7 mouse cellular contexts compared by ENCODE assay signal in the genomic region with DNA sequence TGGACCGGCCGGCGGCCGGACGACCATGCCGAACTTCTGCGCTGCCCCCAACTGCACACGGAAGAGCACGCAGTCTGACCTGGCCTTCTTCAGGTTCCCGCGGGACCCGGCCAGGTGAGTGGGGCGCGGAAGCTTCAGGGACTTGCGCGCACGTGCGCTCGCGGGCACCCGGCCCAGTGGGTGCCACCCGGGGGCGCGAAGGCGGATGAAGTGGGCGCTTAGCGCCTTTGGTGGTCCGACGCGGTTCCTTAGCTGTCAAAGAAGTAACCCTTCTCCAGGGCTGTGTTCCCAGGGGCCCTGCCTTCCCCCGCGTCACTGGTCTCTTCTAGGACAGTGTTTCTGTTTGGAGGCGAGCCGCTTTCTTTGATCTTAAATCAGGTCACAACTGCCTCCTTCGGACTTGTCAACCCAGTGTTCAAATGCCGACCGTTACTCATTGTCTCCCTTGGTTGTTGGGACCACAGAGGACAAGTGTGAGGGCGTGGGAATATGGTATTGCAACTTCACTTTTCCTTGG. TPM values are rescaled to one million over a fixed set of nuclear protein-coding genes. Genes with fewer than 3 reads are reported as not detected.
A peak's percentile ranks its signal among the peaks of the same experiment; 100 is the strongest.
DNase-seq lines count a peak whose midpoint lies in the region; ATAC-seq and TF ChIP-seq lines count a peak whose summit lies in the region.

No protein-coding gene starts in this region.

- H3K9me3 ChIP-seq in MEL (replicated peaks; ENCODE audit: insufficient read depth, low read length), result no peaks in the 10 kb centered on the region
- H3K9me3 ChIP-seq in kidney, embryonic 16.5 days (ENCODE audit: low read length), result no peaks in the 10 kb centered on the region

- TF ChIP-seq POLR2A in MEL (IDR thresholded peaks at IDR 0.05; ENCODE audit: control insufficient read depth in 1 of 2, insufficient read depth in 1 of 2, low read depth in 1 of 2, low read length in 2 of 2, poor library complexity in 1 of 2), result no peak

- TF ChIP-seq EP300 in MEL (IDR thresholded peaks at IDR 0.05; ENCODE audit: low read depth in 1 of 2, low read length in 2 of 2), result no peak

- peaks cover 6 to 23% of the 10 kb centered on the region in 2 experiments; a peak in 3 of 4 replicates for H3K36me3 ChIP-seq in MEL (ENCODE audit: control insufficient read depth in 1 of 2, insufficient read depth in 2 of 2, low read length in 2 of 2)
- no peaks in the 10 kb centered on the region for H3K36me3 ChIP-seq in kidney, embryonic 16.5 days (ENCODE audit: insufficient read depth, low read length)

- H3K27ac ChIP-seq in MEL (ENCODE audit: control insufficient read depth, low read depth, low read length), result peak overlapping the region; percentile 6
- H3K27ac ChIP-seq in kidney, embryonic 16.5 days (ENCODE audit: low read length), result peak overlapping the region; percentile 97

- no peak for TF ChIP-seq CTCF in MEL (IDR thresholded peaks at IDR 0.05 in 2 of 3, conservative IDR thresholded peaks at IDR 0.05 in 1 of 3; ENCODE audit: control insufficient read depth in 1 of 3, insufficient read depth in 1 of 3, low read depth in 2 of 3, low read length in 3 of 3, poor library complexity in 1 of 3, severe bottlenecking in 1 of 3)

- peak overlapping the region; percentile 69 for H3K4me2 ChIP-seq in kidney, embryonic 16.5 days (replicated peaks; ENCODE audit: low read depth, low read length)

- H3K4me3 ChIP-seq in MEL (ENCODE audit: control insufficient read depth in 1 of 2, insufficient read depth in 1 of 2, low read depth in 2 of 2, low read length in 2 of 2), result peak overlapping the region; percentile 99
- peak overlapping the region; percentile 89 for H3K4me3 ChIP-seq in kidney, embryonic 16.5 days (ENCODE audit: low read length)

- peaks cover 38% of the 10 kb centered on the region for H3K79me2 ChIP-seq in MEL (ENCODE audit: control insufficient read depth, insufficient read depth, low read length, poor library complexity)

- no peak for TF ChIP-seq RAD21 in MEL (IDR thresholded peaks at IDR 0.05; ENCODE audit: low read depth, low read length)

- H3K9ac ChIP-seq in MEL (ENCODE audit: control insufficient read depth, low read depth, low read length, poor library complexity, severe bottlenecking), result peak overlapping the region; percentile 76
- peak overlapping the region; percentile 87 for H3K9ac ChIP-seq in kidney, embryonic 16.5 days (replicated peaks; ENCODE audit: low read length)

- DNase-seq in CD4-positive, CD25-positive, alpha-beta regulatory T cell, adult 2 months (ENCODE audit: low read depth, low spot score), result peak; percentile 68
- peak; percentile 62 for DNase-seq in MEL (ENCODE audit: low read depth, low spot score)
- peak; percentile 62 to 64 for DNase-seq in cerebellum, postnatal 14 days
- peak; percentile 33 for DNase-seq in gastrocnemius, postnatal 10 days
- DNase-seq in mesoderm, embryonic 11.5 days (ENCODE audit: low read depth, low spot score), result peak; percentile 44
- peak; percentile 38 to 75 for DNase-seq in spleen, postnatal 4 days (ENCODE audit: low spot score in 2 of 2)

- H3K27me3 ChIP-seq in MEL (ENCODE audit: control insufficient read depth in 1 of 2, insufficient read depth in 2 of 2, low read length in 2 of 2), result no peaks in the 10 kb centered on the region
- no peaks in the 10 kb centered on the region for H3K27me3 ChIP-seq in kidney, embryonic 16.5 days (ENCODE audit: insufficient read depth, low read length)

- peaks cover 3 to 4% of the 10 kb centered on the region in 2 experiments for H3K4me1 ChIP-seq in MEL (ENCODE audit: control insufficient read depth in 1 of 2, insufficient read depth in 2 of 2, low read length in 2 of 2)
- peaks cover 21% of the 10 kb centered on the region for H3K4me1 ChIP-seq in kidney, embryonic 16.5 days (ENCODE audit: insufficient read depth, low read length)

- under 1% methylated on average over 38 of the region's 38 CpGs for WGBS in kidney, embryonic 16.5 days

- peak; percentile 18; the same call in 1 of the 2 replicates for ATAC-seq in kidney, embryonic 16.5 days (ENCODE audit: low FRiP score, low TSS enrichment)

TF ChIP-seq in MEL, 35 proteins besides CTCF, POLR2A, EP300 and RAD21:
- peak; percentile 20; the same call in 1 of the 2 replicates for TF ChIP-seq HCFC1 (IDR thresholded peaks at IDR 0.05; ENCODE audit: low read depth, low read length)
- no peak for TF ChIP-seq USF1 (IDR thresholded peaks at IDR 0.05; ENCODE audit: low read depth, low read length)
- no peak for TF ChIP-seq ZMIZ1 (IDR thresholded peaks at IDR 0.05; ENCODE audit: low read depth, low read length)
- TF ChIP-seq ETS1 (IDR thresholded peaks at IDR 0.05; ENCODE audit: low read depth, low read length), result no peak
- TF ChIP-seq E2F4 (IDR thresholded peaks at IDR 0.05; ENCODE audit: borderline replicate concordance, low read depth, low read length), result no peak
- TF ChIP-seq MYC (IDR thresholded peaks at IDR 0.05; ENCODE audit: low read depth, low read length), result 0 out of 2 replicates have a peak, but pooled peaks have one; percentile 51
- no peak for TF ChIP-seq UBTF (IDR thresholded peaks at IDR 0.05; ENCODE audit: borderline replicate concordance, insufficient read depth, low read depth, low read length)
- TF ChIP-seq CHD2 (IDR thresholded peaks at IDR 0.05; ENCODE audit: low read length), result no peak
- no peak for TF ChIP-seq RCOR1 (IDR thresholded peaks at IDR 0.05; ENCODE audit: low read depth, low read length)
- TF ChIP-seq MYB (IDR thresholded peaks at IDR 0.05; ENCODE audit: low read depth, low read length), result no peak
- no peak for TF ChIP-seq ELF1 (IDR thresholded peaks at IDR 0.05; ENCODE audit: low read depth, low read length)
- no peak for TF ChIP-seq TAL1 (IDR thresholded peaks at IDR 0.05; ENCODE audit: low read length)
- TF ChIP-seq MAX (IDR thresholded peaks at IDR 0.05; ENCODE audit: low read length), result peak; percentile 85
- peak; percentile 61; the same call in 1 of the 2 replicates for TF ChIP-seq CHD1 (IDR thresholded peaks at IDR 0.05; ENCODE audit: low read depth, low read length)
- no peak for TF ChIP-seq NRF1 (IDR thresholded peaks at IDR 0.05; ENCODE audit: insufficient read depth, low read depth, low read length, poor library complexity, severe bottlenecking)
- no peak for TF ChIP-seq POLR2AphosphoS5 (IDR thresholded peaks at IDR 0.05; ENCODE audit: borderline replicate concordance, low read depth, low read length)
- TF ChIP-seq KAT2A (conservative IDR thresholded peaks at IDR 0.05; ENCODE audit: low read depth, low read length), result no peak
- no peak for TF ChIP-seq POLR2AphosphoS2 (IDR thresholded peaks at IDR 0.05; ENCODE audit: low read length)
- no peak for TF ChIP-seq ZNF384 (IDR thresholded peaks at IDR 0.05; ENCODE audit: low read depth, low read length)
- no peak for TF ChIP-seq SMC3 (IDR thresholded peaks at IDR 0.05; ENCODE audit: low read depth, low read length)
- no peak for TF ChIP-seq TCF12 (IDR thresholded peaks at IDR 0.05; ENCODE audit: low read depth, low read length)
- no peak for TF ChIP-seq USF2 (IDR thresholded peaks at IDR 0.05; ENCODE audit: borderline replicate concordance in 1 of 2, insufficient read depth in 1 of 2, low read depth in 1 of 2, low read length in 2 of 2)
- TF ChIP-seq JUND (IDR thresholded peaks at IDR 0.05; ENCODE audit: low read depth, low read length), result no peak
- TF ChIP-seq NELFE (IDR thresholded peaks at IDR 0.05; ENCODE audit: low read depth, low read length), result no peak
- no peak for TF ChIP-seq ZKSCAN1 (IDR thresholded peaks at IDR 0.05; ENCODE audit: low read depth, low read length)
- 0 out of 2 replicates have a peak, but pooled peaks have one; percentile 6 for TF ChIP-seq MAZ (IDR thresholded peaks at IDR 0.05; ENCODE audit: low read depth, low read length)
- no peak for TF ChIP-seq TBP (IDR thresholded peaks at IDR 0.05; ENCODE audit: low read depth, low read length)
- no peak for TF ChIP-seq ZC3H11A (IDR thresholded peaks at IDR 0.05; ENCODE audit: low read depth, low read length)
- no peak for TF ChIP-seq GABPA (IDR thresholded peaks at IDR 0.05; ENCODE audit: low read depth, low read length)
- TF ChIP-seq MEF2A (IDR thresholded peaks at IDR 0.05; ENCODE audit: extremely low read depth, insufficient replicate concordance, low read depth, low read length, poor library complexity, severe bottlenecking), result no peak
- peak; percentile 78; the same call in 1 of the 2 replicates for TF ChIP-seq BHLHE40 (IDR thresholded peaks at IDR 0.05; ENCODE audit: borderline replicate concordance, low read depth, low read length)
- no peak for TF ChIP-seq MAFK (IDR thresholded peaks at IDR 0.05; ENCODE audit: borderline replicate concordance, low read depth, low read length)
- TF ChIP-seq MXI1 (IDR thresholded peaks at IDR 0.05; ENCODE audit: low read depth, low read length), result peak; percentile 85
- no peak for TF ChIP-seq GATA1 (IDR thresholded peaks at IDR 0.05; ENCODE audit: low read depth, low read length)
- TF ChIP-seq SIN3A (IDR thresholded peaks at IDR 0.05; ENCODE audit: low read length), result peak; percentile 75

RNA-seq across cellular contexts. Expression of a gene that starts 0.5 kb away (rescaled TPM):
- 45.0 and 52.7 TPM in 2 replicates for total RNA-seq in MEL (2012; rRNA removed)
- polyA plus RNA-seq in MEL (2012; ENCODE audit: insufficient read depth in 1 of 2, insufficient read length in 2 of 2, low read depth in 1 of 2, low replicate concordance in 2 of 2, missing spikeins in 1 of 2), result 100 to 1,000 TPM in 1 of 2 experiments, 10 to 100 TPM in 1; 47.7 to 140 TPM
- total RNA-seq in gastrocnemius, postnatal 10 days (2021), result 10 to 100 TPM; 74.8 to 77.7 TPM
- 53.7 and 54.4 TPM in 2 replicates for polyA plus RNA-seq in kidney, embryonic 16.5 days (2015; fragmentation: Nextera tagmentation; extraction: Ambion mirVana)

RNA-seq across cellular contexts. Expression of a gene that starts 46.8 kb away (rescaled TPM):
- 10.2 and 10.9 TPM in 2 replicates for total RNA-seq in MEL (2012; rRNA removed)
- 10 to 100 TPM in 1 of 2 experiments, not detected in 1; 24.1 TPM for polyA plus RNA-seq in MEL (2012; ENCODE audit: insufficient read depth in 1 of 2, insufficient read length in 2 of 2, low read depth in 1 of 2, low replicate concordance in 2 of 2, missing spikeins in 1 of 2)
- 10 to 100 TPM; 18.4 to 26.6 TPM for total RNA-seq in gastrocnemius, postnatal 10 days (2021)
- 29.1 and 39.4 TPM in 2 replicates for polyA plus RNA-seq in kidney, embryonic 16.5 days (2015; fragmentation: Nextera tagmentation; extraction: Ambion mirVana)

Comparison
In these comparisons a context has a peak if more than half of its experiments do, and no peak if none do; other contexts are left out.
1. Peak in every context shown above with its lines: DNase-seq, ATAC-seq, H3K4me3 ChIP-seq and H3K27ac ChIP-seq.